Mouse (Mus musculus) neural tube, postnatal 0 days (tissue): ENCODE data around the gene Zfp65. TPM values are rescaled to one million over a fixed set of nuclear protein-coding genes. Genes with fewer than 3 reads are reported as not detected.

Experiments used
- polyA plus RNA-seq: library from polyadenylated mRNA; unstranded; fragments of >200 nt; fragmentation: Nextera tagmentation; extraction: Ambion mirVana; gene quantifications from 2 replicates; pipeline ENCODE4 v1.2.1, GENCODE M21; 2015

Gene Zfp65
- 5.2 and 5.8 TPM in 2 replicates for polyA plus RNA-seq

DNA sequence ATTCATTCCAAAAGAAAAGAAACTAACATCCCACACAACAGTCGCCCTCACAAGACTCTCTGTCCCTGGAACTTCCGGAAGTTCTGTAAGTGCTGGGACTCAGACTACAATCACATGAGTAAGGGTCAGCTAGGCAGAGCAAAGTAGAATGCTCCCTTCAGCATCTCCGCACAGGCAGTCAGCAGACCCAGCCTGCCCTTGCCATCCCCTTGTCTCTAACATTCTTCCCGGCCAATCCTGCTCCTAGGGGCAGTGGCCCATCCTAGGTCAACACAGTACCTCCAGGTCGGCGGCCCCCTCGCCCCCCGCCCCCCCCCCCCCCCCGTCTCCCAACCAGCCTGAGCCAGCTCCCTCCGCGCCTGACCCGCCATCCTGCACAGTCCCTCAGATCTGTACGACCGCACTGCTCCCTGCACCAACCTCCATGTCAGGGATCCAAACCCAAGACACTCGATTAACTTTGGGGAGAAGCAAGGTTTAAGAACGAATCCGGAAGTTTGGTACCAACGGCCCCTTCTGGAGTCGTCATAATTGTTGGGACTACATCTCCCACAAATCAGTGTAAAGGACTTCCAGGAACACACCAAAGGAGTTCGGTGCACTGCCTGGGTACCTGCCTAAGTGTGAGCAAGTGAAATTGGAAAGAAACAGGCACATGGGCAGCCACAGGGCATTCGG lies at the start of gene Zfp65:
Gene Zfp65 (minus strand): TSS at position 533 of the 678 bp plus-strand sequence.

DNA sequence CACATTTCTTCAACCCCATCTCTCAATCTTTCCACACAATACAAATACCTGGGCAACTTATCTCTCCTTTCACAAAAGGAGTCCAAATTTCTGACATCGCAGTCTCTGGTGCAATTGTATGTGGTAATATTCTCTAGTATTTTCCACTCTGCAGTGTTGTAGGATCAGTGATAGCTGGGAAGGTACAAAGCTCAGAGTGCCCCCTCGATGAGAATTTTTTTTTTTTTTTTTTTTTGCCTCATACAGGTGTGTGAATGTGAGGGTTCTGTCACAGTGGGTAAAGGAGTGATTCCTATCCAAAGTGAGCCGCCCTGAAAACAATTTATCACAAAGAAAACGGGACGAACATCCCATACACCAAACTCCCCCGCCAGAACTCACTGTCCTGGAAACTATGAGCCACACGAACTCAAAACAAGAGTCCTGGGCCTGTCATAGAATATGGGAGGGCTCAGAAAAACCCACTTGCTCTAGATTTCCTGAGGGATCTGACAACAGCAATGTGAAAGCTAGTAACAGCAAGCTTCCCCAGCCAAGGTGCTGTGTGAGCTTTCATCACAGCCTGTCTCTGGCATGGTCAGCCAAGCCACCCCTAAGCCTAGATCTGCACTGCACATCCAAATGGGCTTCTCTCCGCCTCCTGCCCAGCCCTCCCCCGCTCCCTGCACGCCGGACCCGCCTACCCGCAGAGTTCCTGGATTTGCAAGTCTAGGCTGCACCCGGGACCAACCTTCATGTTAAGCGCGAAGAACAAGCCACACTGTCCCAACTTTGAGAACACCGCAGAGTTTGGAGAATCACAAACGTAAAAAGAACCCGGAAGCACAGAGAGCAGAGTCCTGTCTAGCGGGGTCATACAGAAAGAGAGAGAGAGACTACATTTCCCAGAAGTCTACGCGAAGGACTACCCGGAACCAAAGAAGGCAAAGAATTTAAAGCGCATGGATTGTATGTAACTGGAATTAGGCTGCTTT lies 25.6 kb upstream of the Zfp65 start, which contains the start of gene Zfp85:
Gene Zfp85 (minus strand): TSS at position 896 of the 974 bp plus-strand sequence.

DNA sequence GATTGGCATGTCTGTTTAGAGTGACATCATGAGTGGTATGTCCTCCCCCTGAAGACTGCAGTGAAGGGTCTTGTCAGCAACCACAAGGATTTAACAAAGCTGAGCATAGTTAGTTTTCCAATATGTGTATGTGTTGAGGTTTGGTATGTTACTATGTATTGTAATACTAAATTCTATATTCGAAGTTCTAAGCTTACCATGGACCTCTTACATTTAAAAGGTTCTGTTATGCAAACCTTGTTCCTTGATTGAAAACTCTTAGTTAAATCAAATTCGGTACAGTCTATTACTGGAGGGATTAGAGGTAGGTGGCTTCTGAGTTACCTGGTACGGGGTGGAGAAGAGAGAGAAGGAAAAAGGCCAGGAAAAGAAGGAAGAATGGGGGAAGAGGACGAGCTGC lies 42.0 kb downstream of the Zfp65 start, which contains the start of gene Zfp738:
Gene Zfp738 (minus strand): TSS at position 101 of the 400 bp plus-strand sequence.

Other genes starting within 250 kb of the Zfp65 start
- 2.3 and 2.6 TPM in 2 replicates for gene Zfp874b, start 244.9 kb downstream of the Zfp65 start, polyA plus RNA-seq
- 6.5 TPM in 2 replicates for gene Zfp58, start 228.6 kb downstream of the Zfp65 start, polyA plus RNA-seq
- gene Gm26965, start 203.0 kb downstream of the Zfp65 start, polyA plus RNA-seq = not detected in 2 replicates
- gene Zfp87, start 203.0 kb downstream of the Zfp65 start, polyA plus RNA-seq = 32.4 and 37.9 TPM in 2 replicates
- gene Zfp748, start 175.3 kb downstream of the Zfp65 start, polyA plus RNA-seq = 6.0 and 8.2 TPM in 2 replicates
- 3.1 and 3.9 TPM in 2 replicates for gene Zfp729b, start 119.5 kb downstream of the Zfp65 start, polyA plus RNA-seq
- gene Gm49345, start 91.4 kb downstream of the Zfp65 start, polyA plus RNA-seq = 0.69 and 3.1 TPM in 2 replicates
- 2.5 and 2.8 TPM in 2 replicates for gene Zfp729a, start 91.4 kb downstream of the Zfp65 start, polyA plus RNA-seq
- 8.7 and 12.2 TPM in 2 replicates for gene Zfp738, start 42.1 kb downstream of the Zfp65 start, polyA plus RNA-seq
- gene Zfp85, start 26.1 kb upstream of the Zfp65 start, polyA plus RNA-seq = 5.1 TPM in 2 replicates
- gene Zfp493, start 50.5 kb upstream of the Zfp65 start, polyA plus RNA-seq = 1.7 and 2.0 TPM in 2 replicates
- gene Zfp273, start 84.6 kb upstream of the Zfp65 start, polyA plus RNA-seq = 9.7 and 10.6 TPM in 2 replicates
- 4.5 and 4.9 TPM in 2 replicates for gene Gm10037, start 101.9 kb upstream of the Zfp65 start, polyA plus RNA-seq
- not detected in 2 replicates for gene BC048507, start 134.2 kb upstream of the Zfp65 start, polyA plus RNA-seq